Mouse (Mus musculus): ENCODE data around the gene Anapc7.
"Not testable (repeated sequence)": the region's sequence is repeated elsewhere in the genome, so short reads cannot be mapped to it uniquely, and the experiment has no call there.

The Anapc7 gene

DNA sequence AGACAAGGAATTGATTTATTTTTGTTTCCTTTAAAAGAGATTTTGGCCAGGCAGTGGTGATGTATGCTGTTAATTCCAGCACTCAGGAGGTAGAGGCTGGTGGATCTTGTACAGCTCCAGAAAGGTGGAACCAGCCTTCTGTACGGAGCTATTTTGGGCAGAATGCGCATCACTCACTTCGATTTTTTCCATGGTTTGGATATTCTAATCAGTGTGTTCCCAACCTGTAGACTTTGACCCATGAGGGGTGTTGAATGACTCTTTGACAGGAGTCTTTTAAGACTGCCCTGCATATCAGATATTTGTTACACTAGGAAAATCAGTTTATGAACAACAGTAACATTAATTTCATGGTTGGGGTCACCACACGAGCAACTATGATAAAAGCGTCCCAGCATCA is 29.8 kb downstream of the Anapc7 start:
- no peaks in the 10 kb centered on the region for H3K27me3 ChIP-seq (ENCODE audit: control insufficient read depth, insufficient read depth, low read length, poor library complexity, severe bottlenecking)
- no peak for DNase-seq (ENCODE audit: low read depth, low spot score)
- peaks cover 3% of the 10 kb centered on the region for H3K36me3 ChIP-seq (ENCODE audit: control insufficient read depth, insufficient read depth, low read length, poor library complexity, severe bottlenecking)

DNA sequence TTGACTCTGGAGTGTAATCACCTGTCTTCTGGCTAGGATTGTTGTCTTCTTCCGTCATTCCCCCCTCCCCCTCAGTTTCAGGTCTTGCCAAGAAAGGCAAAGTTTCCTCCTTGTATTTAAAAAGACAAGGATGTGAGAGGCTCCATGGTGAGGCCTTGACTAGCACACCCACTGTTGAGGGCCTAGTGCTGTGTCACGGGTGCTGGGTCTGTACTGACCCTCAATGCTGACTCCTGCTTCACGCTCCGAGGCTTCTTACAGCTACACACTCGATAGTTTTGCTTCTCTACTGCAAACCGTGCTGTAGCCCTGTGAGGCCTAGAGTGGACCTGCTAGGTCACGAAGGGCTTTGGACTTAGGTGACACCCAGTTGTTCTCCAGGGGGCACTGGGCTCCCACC is 30.7 kb downstream of the Anapc7 start:
- H3K36me3 ChIP-seq (ENCODE audit: control insufficient read depth, insufficient read depth, low read length, poor library complexity, severe bottlenecking): peaks cover 5% of the 10 kb centered on the region
- no peak for DNase-seq (ENCODE audit: low read depth, low spot score)
- no peaks in the 10 kb centered on the region for H3K27me3 ChIP-seq (ENCODE audit: control insufficient read depth, insufficient read depth, low read length, poor library complexity, severe bottlenecking)

DNA sequence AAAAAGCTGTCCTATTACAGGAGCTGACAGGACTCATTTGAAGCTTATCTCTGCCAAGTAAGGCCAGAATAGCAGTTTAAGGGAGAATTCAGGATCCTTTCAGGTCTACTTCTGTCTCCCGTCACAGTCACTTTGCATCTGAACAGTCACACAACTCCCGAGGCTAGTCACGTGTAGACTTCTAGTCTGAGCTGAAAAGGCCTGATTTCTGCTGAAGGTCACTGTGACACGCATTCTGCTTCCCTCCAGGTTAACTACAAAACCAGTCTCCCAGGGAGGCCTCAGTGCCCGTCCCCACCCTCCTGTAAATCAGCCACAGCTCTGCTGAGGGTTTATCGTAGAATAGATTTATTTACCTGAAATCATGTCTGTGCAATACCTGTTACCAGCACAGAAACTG is 31.7 kb downstream of the Anapc7 start:
- no peak for DNase-seq (ENCODE audit: low read depth, low spot score)
- no peaks in the 10 kb centered on the region for H3K27me3 ChIP-seq (ENCODE audit: control insufficient read depth, insufficient read depth, low read length, poor library complexity, severe bottlenecking)
- H3K36me3 ChIP-seq (ENCODE audit: control insufficient read depth, insufficient read depth, low read length, poor library complexity, severe bottlenecking): peaks cover 9% of the 10 kb centered on the region

DNA sequence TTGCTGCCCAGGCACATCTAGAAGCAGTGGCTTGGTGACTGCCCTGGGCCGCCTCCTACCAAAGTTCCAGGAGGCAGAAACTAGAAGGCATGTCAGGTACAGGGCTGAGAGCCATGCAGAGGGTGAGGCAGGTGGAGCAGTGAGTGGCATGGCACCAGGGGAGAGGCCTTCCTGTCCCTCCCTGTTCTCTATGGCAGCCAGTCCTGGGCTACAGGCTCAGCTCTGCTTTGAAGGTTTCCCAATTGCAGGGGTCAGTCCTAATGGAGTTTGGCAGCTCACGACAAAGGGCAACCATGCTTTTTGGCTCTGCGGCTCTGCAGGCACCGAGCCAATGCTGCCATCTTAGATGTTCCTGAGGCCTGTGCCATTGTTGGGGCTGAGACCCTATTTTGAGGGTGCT is 32.9 kb downstream of the Anapc7 start:
- DNase-seq (ENCODE audit: low read depth, low spot score): no peak
- Histone ChIP-seq H3K36me3 (ENCODE audit: control insufficient read depth, insufficient read depth, low read length, poor library complexity, severe bottlenecking) (peaks cover 14% of the 10 kb centered on the region), H3K27me3 (ENCODE audit: control insufficient read depth, insufficient read depth, low read length, poor library complexity, severe bottlenecking) (no peaks in the 10 kb centered on the region)

DNA sequence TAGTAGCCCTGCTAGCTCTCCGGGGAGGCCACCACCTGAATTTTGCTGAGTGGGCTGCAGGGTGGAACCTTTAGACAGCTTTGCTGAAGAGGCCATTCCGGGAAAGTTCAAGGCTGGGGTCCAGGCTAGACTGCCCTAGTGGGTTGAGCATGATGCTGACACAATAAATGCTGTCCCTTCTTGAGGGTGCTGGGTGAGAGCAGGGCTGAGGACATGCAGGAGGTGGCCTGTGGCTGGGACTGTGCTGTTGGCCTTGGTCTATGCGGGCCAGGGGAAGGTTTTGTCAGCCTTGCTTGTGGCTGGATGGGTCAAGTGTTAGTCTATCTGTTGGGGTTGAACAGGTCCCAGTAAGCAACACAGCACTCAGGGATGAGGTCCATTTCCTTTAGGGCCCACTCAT is 33.4 kb downstream of the Anapc7 start:
- no peak for DNase-seq (ENCODE audit: low read depth, low spot score)
- peaks cover 14% of the 10 kb centered on the region for H3K36me3 ChIP-seq (ENCODE audit: control insufficient read depth, insufficient read depth, low read length, poor library complexity, severe bottlenecking)

DNA sequence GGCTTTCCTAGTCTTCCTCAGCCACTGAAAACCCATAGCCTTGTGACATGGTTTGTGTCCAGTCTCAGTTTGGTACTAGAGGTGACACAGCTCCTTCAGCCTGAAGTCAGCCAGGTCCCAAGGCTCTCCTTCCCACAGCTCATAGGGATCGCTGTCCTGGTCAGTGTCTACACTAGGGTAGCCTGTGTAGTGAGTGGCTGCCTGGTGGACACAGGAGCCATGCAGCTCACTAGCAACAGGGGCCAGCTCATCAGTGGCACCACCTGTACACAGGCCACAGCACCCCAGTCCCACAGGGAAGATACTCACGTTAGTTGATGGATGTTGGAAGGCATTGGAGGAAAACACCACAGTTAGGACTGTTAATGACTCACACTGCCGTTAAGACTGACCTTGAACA is 34.1 kb downstream of the Anapc7 start:
- Histone ChIP-seq H3K27me3 (ENCODE audit: control insufficient read depth, insufficient read depth, low read length, poor library complexity, severe bottlenecking) (no peaks in the 10 kb centered on the region), H3K36me3 (ENCODE audit: control insufficient read depth, insufficient read depth, low read length, poor library complexity, severe bottlenecking) (peaks cover 16% of the 10 kb centered on the region)
- DNase-seq (ENCODE audit: low read depth, low spot score): no peak

More for the DNA sequence above, 33.4 kb downstream of the Anapc7 start:
- no peaks in the 10 kb centered on the region for H3K27me3 ChIP-seq (ENCODE audit: control insufficient read depth, insufficient read depth, low read length, poor library complexity, severe bottlenecking)

DNA sequence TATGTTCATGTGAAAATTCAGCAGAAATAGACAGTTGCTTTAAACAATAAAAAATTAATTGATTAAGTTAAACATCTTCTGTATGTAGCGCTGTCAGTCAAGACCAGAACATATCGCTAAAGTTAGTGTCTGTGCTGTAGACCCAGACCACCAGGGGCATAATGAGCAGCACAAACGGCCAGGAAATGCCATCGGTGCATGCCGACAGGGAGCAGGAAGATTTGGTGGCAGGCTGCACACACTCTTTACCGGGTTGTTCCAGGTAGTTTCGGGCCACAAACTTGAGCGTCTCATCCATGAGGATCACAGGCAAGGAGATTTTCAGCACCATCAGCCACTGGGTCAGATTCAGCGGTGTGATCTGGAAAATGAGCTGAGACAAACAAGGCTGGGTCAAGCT is 35.6 kb downstream of the Anapc7 start:
- DNase-seq (ENCODE audit: low read depth, low spot score); H3K27me3 ChIP-seq (ENCODE audit: control insufficient read depth, insufficient read depth, low read length, poor library complexity, severe bottlenecking): not testable (repeated sequence)
- H3K36me3 ChIP-seq (ENCODE audit: control insufficient read depth, insufficient read depth, low read length, poor library complexity, severe bottlenecking): peaks cover 24% of the 10 kb centered on the region

DNA sequence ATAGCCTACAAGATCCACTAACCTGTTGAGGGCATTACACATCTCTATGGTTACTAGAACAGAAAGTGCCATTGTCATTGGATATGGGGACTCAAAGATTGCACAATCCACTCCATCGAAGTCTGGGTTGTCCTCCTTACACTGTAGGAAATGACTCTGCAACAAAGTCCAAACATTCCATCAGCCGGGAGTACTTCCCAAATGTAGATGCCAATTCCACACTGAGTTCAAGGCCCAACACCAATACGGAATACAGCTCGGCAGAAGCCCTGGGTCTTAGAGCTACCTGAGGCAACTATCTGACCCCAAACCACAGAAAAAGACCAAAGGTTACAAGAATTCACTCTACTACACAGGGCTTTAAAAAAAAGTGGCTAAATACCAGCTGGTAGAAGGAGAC is 36.6 kb downstream of the Anapc7 start:
- Histone ChIP-seq H3K27me3 (ENCODE audit: control insufficient read depth, insufficient read depth, low read length, poor library complexity, severe bottlenecking) (no peaks in the 10 kb centered on the region), H3K36me3 (ENCODE audit: control insufficient read depth, insufficient read depth, low read length, poor library complexity, severe bottlenecking) (peaks cover 26% of the 10 kb centered on the region)
- DNase-seq (ENCODE audit: low read depth, low spot score): no peak

DNA sequence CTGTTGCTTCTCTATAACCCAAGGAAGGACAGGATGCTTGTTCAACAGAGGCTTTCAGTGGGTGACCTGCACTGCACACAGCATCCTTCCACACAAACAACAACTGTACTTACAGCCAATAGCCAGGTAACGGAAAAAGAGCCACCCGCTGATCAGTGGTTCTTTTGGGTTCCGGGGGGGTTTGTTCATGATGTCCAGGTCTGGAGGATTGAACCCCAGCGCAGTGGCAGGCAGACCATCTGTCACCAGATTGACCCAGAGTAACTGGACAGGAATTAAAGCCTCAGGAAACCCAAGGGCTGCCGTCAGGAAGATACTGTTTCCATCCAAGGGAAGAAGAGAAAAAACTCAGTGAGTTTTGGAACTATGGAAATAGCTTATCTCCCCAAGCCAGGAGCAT is 37.8 kb downstream of the Anapc7 start:
- Histone ChIP-seq H3K36me3 (ENCODE audit: control insufficient read depth, insufficient read depth, low read length, poor library complexity, severe bottlenecking) (peaks cover 26% of the 10 kb centered on the region), H3K27me3 (ENCODE audit: control insufficient read depth, insufficient read depth, low read length, poor library complexity, severe bottlenecking) (no peaks in the 10 kb centered on the region)
- DNase-seq (ENCODE audit: low read depth, low spot score): no peak

DNA sequence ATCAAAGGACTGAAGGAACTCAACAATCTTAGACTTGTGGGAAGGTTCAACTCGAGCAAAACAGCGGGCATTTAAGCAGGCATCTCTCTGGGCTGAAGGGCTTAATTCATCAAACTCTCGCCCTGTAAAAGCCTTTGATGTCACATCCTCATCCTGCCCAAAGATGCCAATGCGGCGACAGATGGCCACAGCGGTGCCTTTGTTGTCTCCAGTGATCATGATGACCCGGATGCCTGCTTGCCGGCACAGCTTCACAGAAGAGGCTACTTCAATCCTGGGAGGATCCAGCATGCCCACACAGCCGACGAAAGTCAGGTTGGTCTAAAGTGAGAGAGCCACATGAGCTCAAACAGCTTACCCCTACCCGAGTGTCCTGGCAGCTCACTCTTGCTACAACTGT is 39.2 kb downstream of the Anapc7 start:
- peaks cover 24% of the 10 kb centered on the region for H3K36me3 ChIP-seq (ENCODE audit: control insufficient read depth, insufficient read depth, low read length, poor library complexity, severe bottlenecking)
- H3K27me3 ChIP-seq (ENCODE audit: control insufficient read depth, insufficient read depth, low read length, poor library complexity, severe bottlenecking): no peaks in the 10 kb centered on the region
- DNase-seq (ENCODE audit: low read depth, low spot score): no peak

DNA sequence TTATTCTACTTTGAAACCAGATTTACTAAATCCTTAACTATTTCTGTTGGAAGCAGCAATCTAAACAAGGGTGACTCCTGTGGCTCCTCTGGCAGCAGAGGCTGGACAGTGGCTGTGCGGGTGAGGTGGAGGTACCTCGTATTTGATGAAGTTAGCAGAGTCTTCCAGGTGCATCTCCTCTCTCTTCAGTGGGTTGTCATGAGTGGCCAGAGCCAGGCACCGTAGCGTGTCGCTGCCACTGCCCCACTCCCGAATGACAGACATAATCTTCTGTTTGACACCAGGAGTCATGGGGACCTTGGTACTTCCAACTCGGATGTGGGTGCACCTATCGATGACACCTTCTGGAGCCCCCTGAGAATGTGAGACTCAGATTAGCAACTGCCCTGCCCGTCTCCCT is 39.9 kb downstream of the Anapc7 start:
- Histone ChIP-seq H3K27me3 (ENCODE audit: control insufficient read depth, insufficient read depth, low read length, poor library complexity, severe bottlenecking) (no peaks in the 10 kb centered on the region), H3K36me3 (ENCODE audit: control insufficient read depth, insufficient read depth, low read length, poor library complexity, severe bottlenecking) (peaks cover 22% of the 10 kb centered on the region)
- no peak for DNase-seq (ENCODE audit: low read depth, low spot score)

DNA sequence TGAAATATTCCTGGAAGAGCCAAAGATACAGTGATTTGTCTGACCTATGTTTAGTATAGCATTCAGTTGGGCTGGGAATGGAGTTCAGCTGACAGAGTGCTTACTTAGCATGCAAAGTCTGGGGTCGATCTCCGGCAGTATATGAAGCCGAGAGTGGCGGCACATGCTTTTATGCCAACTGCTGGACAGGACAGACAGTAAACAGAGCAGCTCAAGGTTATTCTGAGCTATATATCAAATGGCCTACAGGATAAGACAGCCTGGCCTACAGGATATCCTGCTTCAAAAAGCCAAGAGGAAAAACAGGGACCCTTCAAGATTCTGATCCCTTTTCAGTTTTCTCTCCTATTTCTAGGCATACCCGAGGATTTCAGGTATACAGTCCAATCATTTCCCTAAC is 50.2 kb downstream of the Anapc7 start:
- DNase-seq (ENCODE audit: low read depth, low spot score): no peak
- Histone ChIP-seq H3K27me3 (ENCODE audit: control insufficient read depth, insufficient read depth, low read length, poor library complexity, severe bottlenecking) (no peaks in the 10 kb centered on the region), H3K36me3 (ENCODE audit: control insufficient read depth, insufficient read depth, low read length, poor library complexity, severe bottlenecking) (peaks cover 17% of the 10 kb centered on the region)

DNA sequence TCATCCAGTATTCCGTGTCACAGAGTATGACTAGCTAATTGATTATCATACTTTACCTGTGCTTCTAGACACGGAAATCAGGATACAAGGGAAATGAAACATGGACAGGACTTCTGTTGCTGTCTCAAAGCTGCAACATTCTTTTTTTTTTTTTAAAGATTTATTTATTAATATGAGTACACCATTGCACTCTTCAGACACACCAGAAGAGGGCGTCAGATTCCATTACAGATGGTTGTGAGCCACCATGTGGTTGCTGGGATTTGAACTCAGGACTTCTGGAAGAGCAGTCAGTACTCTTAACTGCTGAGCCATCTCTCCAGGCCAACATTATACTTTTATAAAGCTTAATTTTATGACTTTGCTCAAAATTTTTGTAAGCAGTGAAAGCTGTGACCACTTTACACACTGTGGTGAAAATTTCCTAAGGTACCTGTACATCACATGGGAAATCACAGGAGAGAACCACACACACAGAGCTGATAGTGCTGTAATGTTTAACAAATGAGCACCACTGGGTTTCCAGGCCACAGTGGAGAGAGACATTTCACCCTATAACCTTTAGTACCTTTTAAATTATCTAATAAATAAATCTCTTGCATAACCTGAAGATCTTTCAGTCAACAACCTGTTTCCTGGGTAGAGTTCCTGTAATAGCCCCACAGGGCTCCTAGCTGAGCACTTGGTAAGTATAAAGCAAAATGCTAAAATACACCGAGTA is 53.3 kb downstream of the Anapc7 start:
- Histone ChIP-seq H3K27me3 (ENCODE audit: control insufficient read depth, insufficient read depth, low read length, poor library complexity, severe bottlenecking) (no peaks in the 10 kb centered on the region), H3K36me3 (ENCODE audit: control insufficient read depth, insufficient read depth, low read length, poor library complexity, severe bottlenecking) (peaks cover 7% of the 10 kb centered on the region)
- DNase-seq (ENCODE audit: low read depth, low spot score): no peak

DNA sequence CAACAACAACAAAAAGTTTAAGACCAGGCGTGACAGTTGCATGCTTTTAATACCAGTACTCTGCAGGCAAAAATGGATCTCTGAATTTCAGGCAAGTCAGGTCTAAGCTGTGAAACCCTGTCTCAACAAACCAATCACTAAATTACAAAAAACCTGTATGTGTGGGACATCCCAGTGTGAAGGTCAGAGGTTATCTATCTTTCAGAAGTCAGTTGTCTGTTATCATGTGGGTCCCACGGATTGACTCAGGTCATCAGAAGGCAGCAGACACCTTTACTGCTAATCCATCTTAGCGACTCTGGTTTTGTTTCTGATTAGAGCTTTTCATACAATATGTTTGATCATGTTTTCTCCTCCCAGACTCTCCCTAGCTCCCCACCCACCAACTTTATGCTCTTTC is 54.6 kb downstream of the Anapc7 start:
- Histone ChIP-seq H3K27me3 (ENCODE audit: control insufficient read depth, insufficient read depth, low read length, poor library complexity, severe bottlenecking) (no peaks in the 10 kb centered on the region), H3K36me3 (ENCODE audit: control insufficient read depth, insufficient read depth, low read length, poor library complexity, severe bottlenecking) (peaks cover 4% of the 10 kb centered on the region)
- DNase-seq (ENCODE audit: low read depth, low spot score): no peak

DNA sequence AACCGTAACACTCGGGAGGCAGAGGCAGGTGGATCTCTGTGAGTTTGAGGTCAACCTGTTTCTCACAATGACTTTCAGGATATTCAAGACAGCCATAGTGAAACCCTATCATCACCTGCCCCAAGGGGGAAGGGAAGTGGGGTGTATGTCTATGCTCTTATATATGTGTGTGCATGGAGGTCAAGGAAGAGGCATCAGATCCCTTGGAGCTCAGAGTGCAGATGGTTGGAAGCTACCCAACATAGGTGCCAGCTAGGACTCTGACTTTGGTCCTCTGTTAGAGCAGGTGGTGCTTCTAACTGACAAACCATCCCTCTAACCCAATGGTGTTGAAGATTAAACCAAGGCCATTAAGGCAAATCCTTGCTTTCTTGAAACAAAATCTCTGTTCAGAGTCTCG is 56.0 kb downstream of the Anapc7 start:
- H3K36me3 ChIP-seq (ENCODE audit: control insufficient read depth, insufficient read depth, low read length, poor library complexity, severe bottlenecking): peaks cover 6% of the 10 kb centered on the region
- DNase-seq (ENCODE audit: low read depth, low spot score): no peak
- no peaks in the 10 kb centered on the region for H3K27me3 ChIP-seq (ENCODE audit: control insufficient read depth, insufficient read depth, low read length, poor library complexity, severe bottlenecking)

DNA sequence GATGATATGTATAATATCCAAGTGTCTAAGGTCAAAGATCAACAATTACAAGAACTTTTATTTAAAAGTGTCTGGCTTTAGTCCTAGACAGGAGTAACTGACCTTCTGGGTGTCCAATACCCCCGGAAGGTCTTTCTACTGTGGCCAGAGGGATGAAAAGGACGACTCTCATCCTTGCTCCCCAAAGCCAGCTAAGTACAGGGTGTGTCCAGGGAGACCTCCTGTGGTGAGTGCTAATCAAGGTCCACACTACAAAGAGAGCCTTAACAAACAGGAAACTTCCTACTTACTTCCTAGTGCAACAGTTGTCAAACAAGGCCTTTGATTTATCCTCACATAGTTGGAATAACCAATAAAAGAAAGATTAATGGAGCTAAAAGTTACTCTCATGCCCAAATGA is 57.6 kb downstream of the Anapc7 start:
- H3K36me3 ChIP-seq (ENCODE audit: control insufficient read depth, insufficient read depth, low read length, poor library complexity, severe bottlenecking): peaks cover 6% of the 10 kb centered on the region; the same call in 1 of the 2 replicates
- H3K27me3 ChIP-seq (ENCODE audit: control insufficient read depth, insufficient read depth, low read length, poor library complexity, severe bottlenecking): no peaks in the 10 kb centered on the region
- no peak for DNase-seq (ENCODE audit: low read depth, low spot score)
